Mouse (Mus musculus): ENCODE results near the gene Gga1. TPM values are rescaled to one million over a fixed set of nuclear protein-coding genes. Genes with fewer than 3 reads are reported as not detected.
A peak's percentile ranks its signal among the peaks of the same experiment; 100 is the strongest.

Gene Gga1
- polyA plus RNA-seq, 1 experiment: 71.2 TPM

DNA sequence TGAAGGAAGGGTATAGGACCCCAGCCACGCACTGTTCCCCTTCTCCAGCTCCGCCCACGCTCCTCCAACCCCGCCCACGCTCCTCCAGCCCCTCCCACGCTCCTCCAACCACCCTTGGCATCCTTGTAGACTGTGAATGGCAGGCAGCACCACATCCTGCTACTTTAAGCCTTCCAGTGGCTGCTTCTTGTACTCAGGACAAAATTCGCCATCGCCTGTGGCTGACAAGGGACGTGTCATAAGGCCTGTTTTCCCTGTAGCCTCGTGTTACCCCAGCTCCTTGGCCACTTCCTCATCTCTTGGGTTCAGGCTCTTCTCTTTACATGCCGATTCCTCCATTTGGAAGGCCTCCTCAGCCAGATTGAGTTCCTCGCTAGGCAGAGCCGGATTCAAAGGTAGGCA, 13.1 kb upstream of the Gga1 start:
- H3K27me3 ChIP-seq (ENCODE audit: control insufficient read depth, insufficient read depth, insufficient read length): no peaks in the 10 kb centered on the region
- H3K79me3 ChIP-seq (ENCODE audit: low read depth): no peaks in the 10 kb centered on the region
- no peak for TF ChIP-seq CTCF (IDR thresholded peaks at IDR 0.05; ENCODE audit: control insufficient read depth, insufficient read depth, insufficient read length)
- H3ac ChIP-seq (ENCODE audit: control insufficient read depth, insufficient read length, low read depth): no peak overlapping the region
- no peak overlapping the region for H3K4me3 ChIP-seq (ENCODE audit: insufficient read depth, poor library complexity, severe bottlenecking)
- H3K79me2 ChIP-seq (ENCODE audit: control insufficient read depth, insufficient read depth): no peaks in the 10 kb centered on the region
- no peaks in the 10 kb centered on the region for H3K36me3 ChIP-seq (ENCODE audit: control insufficient read depth, insufficient read depth)

DNA sequence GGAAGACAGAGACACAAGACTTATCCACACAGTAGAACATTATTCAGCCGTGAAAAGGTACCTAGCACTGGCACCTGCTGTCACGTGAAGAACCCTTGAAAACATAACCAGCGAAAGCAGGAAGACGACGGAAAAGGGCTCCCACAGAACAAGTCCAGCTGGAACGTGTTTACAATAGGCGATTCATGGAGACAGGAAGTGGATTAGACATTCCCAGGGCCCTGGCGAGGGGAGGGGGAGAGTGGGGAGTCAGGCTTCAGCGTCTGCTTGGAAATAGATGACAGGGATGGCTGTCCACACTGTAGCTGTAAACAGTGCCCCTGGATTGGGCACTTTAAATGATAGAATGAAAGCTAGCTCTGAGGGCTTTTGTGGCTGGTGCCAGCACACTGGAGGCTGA, 8.6 kb upstream of the Gga1 start:
- H3K4me3 ChIP-seq (ENCODE audit: insufficient read depth, poor library complexity, severe bottlenecking): no peak overlapping the region
- H3K36me3 ChIP-seq (ENCODE audit: control insufficient read depth, insufficient read depth): no peaks in the 10 kb centered on the region
- no peaks in the 10 kb centered on the region for H3K27me3 ChIP-seq (ENCODE audit: control insufficient read depth, insufficient read depth, insufficient read length)
- TF ChIP-seq MAX (IDR thresholded peaks at IDR 0.05) (no peak), USF1 (IDR thresholded peaks at IDR 0.05; ENCODE audit: low read depth) (peak; percentile 75)
- H3K79me2 ChIP-seq (ENCODE audit: control insufficient read depth, insufficient read depth): no peaks in the 10 kb centered on the region
- no peak overlapping the region for H3ac ChIP-seq (ENCODE audit: control insufficient read depth, insufficient read length, low read depth)
- no peaks in the 10 kb centered on the region for H3K79me3 ChIP-seq (ENCODE audit: low read depth)

DNA sequence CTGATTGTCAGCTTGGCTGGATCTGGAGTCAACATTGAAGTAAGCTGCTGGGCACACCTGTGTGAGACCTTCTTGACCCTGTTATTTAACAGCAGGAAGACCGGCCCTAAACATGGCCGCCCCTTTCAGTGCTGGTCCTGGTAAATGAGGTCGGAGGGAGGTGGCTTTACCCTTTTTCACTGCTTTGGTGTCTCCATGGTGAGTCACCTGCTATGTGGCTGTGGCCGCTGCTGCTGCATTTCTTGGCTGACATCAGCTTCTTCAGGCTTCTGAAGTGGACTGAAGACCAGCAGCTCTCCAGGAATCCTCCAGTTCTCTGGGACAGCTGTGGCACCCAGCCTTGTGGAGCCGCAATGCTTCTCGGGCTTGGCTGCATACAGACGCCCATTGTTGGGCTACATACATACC, 8.2 kb upstream of the Gga1 start:
- no peak overlapping the region for H3ac ChIP-seq (ENCODE audit: control insufficient read depth, insufficient read length, low read depth)
- H3K27me3 ChIP-seq (ENCODE audit: control insufficient read depth, insufficient read depth, insufficient read length): no peaks in the 10 kb centered on the region
- no peaks in the 10 kb centered on the region for H3K79me2 ChIP-seq (ENCODE audit: control insufficient read depth, insufficient read depth)
- H3K4me3 ChIP-seq (ENCODE audit: insufficient read depth, poor library complexity, severe bottlenecking): no peak overlapping the region
- peak; percentile 81 for TF ChIP-seq FOSL1 (IDR thresholded peaks at IDR 0.05; ENCODE audit: insufficient read depth, low read length, poor library complexity, severe bottlenecking)
- no peak for TF ChIP-seq MYOG (IDR thresholded peaks at IDR 0.05; ENCODE audit: control insufficient read depth, extremely low read depth, insufficient read length)
- no peak for TF ChIP-seq CEBPB (IDR thresholded peaks at IDR 0.05; ENCODE audit: low read depth)
- peak; percentile 41 for TF ChIP-seq MAX (IDR thresholded peaks at IDR 0.05)
- H3K79me3 ChIP-seq (ENCODE audit: low read depth): no peaks in the 10 kb centered on the region
- no peaks in the 10 kb centered on the region for H3K36me3 ChIP-seq (ENCODE audit: control insufficient read depth, insufficient read depth)

GRCm38 (mm10) chr15:78869775-78870174, 7.2 kb upstream of the Gga1 start:
- H3ac ChIP-seq (ENCODE audit: control insufficient read depth, insufficient read length, low read depth): no peak overlapping the region
- H3K36me3 ChIP-seq (ENCODE audit: control insufficient read depth, insufficient read depth): no peaks in the 10 kb centered on the region
- TF ChIP-seq MYOG (IDR thresholded peaks at IDR 0.05; ENCODE audit: control insufficient read depth, extremely low read depth, insufficient read length) (no peak), USF1 (IDR thresholded peaks at IDR 0.05; ENCODE audit: low read depth) (no peak), CTCF (IDR thresholded peaks at IDR 0.05; ENCODE audit: control insufficient read depth, insufficient read depth, insufficient read length) (peak; percentile 22), CEBPB (IDR thresholded peaks at IDR 0.05; ENCODE audit: low read depth) (no peak), MAX (IDR thresholded peaks at IDR 0.05) (peak; percentile 90), MYOD1 (IDR thresholded peaks at IDR 0.05; ENCODE audit: control insufficient read depth, insufficient read length, low read depth) (no peak)
- no peak overlapping the region for H3K4me3 ChIP-seq (ENCODE audit: insufficient read depth, poor library complexity, severe bottlenecking)
- H3K79me3 ChIP-seq (ENCODE audit: low read depth): no peaks in the 10 kb centered on the region
- H3K27me3 ChIP-seq (ENCODE audit: control insufficient read depth, insufficient read depth, insufficient read length): no peaks in the 10 kb centered on the region
- no peaks in the 10 kb centered on the region for H3K79me2 ChIP-seq (ENCODE audit: control insufficient read depth, insufficient read depth)

- no peak overlapping the region for H3K4me3 ChIP-seq (ENCODE audit: insufficient read depth, poor library complexity, severe bottlenecking)
- H3K36me3 ChIP-seq (ENCODE audit: control insufficient read depth, insufficient read depth): no peaks in the 10 kb centered on the region
- TF ChIP-seq MYOG (IDR thresholded peaks at IDR 0.05; ENCODE audit: control insufficient read depth, extremely low read depth, insufficient read length) (no peak), CTCF (IDR thresholded peaks at IDR 0.05; ENCODE audit: control insufficient read depth, insufficient read depth, insufficient read length) (no peak), FOSL1 (IDR thresholded peaks at IDR 0.05; ENCODE audit: insufficient read depth, low read length, poor library complexity, severe bottlenecking) (no peak)
- no peaks in the 10 kb centered on the region for H3K79me2 ChIP-seq (ENCODE audit: control insufficient read depth, insufficient read depth)
- H3ac ChIP-seq (ENCODE audit: control insufficient read depth, insufficient read length, low read depth): no peak overlapping the region
- no peaks in the 10 kb centered on the region for H3K27me3 ChIP-seq (ENCODE audit: control insufficient read depth, insufficient read depth, insufficient read length)
- H3K79me3 ChIP-seq (ENCODE audit: low read depth): no peaks in the 10 kb centered on the region
These were observed 4.9 kb upstream of the Gga1 start for GRCm38 (mm10) chr15:78872021-78872608.

GRCm38 (mm10) chr15:78873803-78874435, 3.1 kb upstream of the Gga1 start:
- no peak for TF ChIP-seq MAX (IDR thresholded peaks at IDR 0.05)
- no peak for TF ChIP-seq FOSL1 (IDR thresholded peaks at IDR 0.05; ENCODE audit: insufficient read depth, low read length, poor library complexity, severe bottlenecking)
- no peak for TF ChIP-seq MYOG (IDR thresholded peaks at IDR 0.05; ENCODE audit: control insufficient read depth, extremely low read depth, insufficient read length)
- no peak for TF ChIP-seq CTCF (IDR thresholded peaks at IDR 0.05; ENCODE audit: control insufficient read depth, insufficient read depth, insufficient read length)
- no peak for TF ChIP-seq USF1 (IDR thresholded peaks at IDR 0.05; ENCODE audit: low read depth)

More at GRCm38 (mm10) chr15:78873803-78874435, 3.1 kb upstream of the Gga1 start:
- H3K79me2 ChIP-seq (ENCODE audit: control insufficient read depth, insufficient read depth): peaks cover 15% of the 10 kb centered on the region
- H3K36me3 ChIP-seq (ENCODE audit: control insufficient read depth, insufficient read depth): no peaks in the 10 kb centered on the region
- H3ac ChIP-seq (ENCODE audit: control insufficient read depth, insufficient read length, low read depth): no peak overlapping the region
- no peak overlapping the region for H3K4me3 ChIP-seq (ENCODE audit: insufficient read depth, poor library complexity, severe bottlenecking)
- peaks cover 6% of the 10 kb centered on the region for H3K79me3 ChIP-seq (ENCODE audit: low read depth)
- no peaks in the 10 kb centered on the region for H3K27me3 ChIP-seq (ENCODE audit: control insufficient read depth, insufficient read depth, insufficient read length)

Data from C2C12 (cell line).